Mouse (Mus musculus) midbrain, embryonic 11.5 days (tissue): Measurements from ENCODE around the gene Wwc2. TPM values are rescaled to one million over a fixed set of nuclear protein-coding genes. Genes with fewer than 3 reads are reported as not detected.

Experiments used
- ATAC-seq: fragments of 200-750 bp; cut with Nextera tagmentation; 2 replicates; pipeline ENCODE4 v1.8.0; 2017; ENCODE audit warnings: moderate TSS enrichment, moderate library complexity; ENCODE audit not compliant: low FRiP score
- DNase-seq: peaks from one replicate; pipeline ENCODE4 v3.0.0; 2015; ENCODE audit warnings: low spot score; ENCODE audit errors: missing footprints
- H3K27ac ChIP-seq: fragments of 300-500 bp; sonication (generic); 2 replicates; pipeline ENCODE4 v1.5.1; 2014; ENCODE audit warnings: low read depth, low read length
- H3K27me3 ChIP-seq: fragments of 300-500 bp; sonication (generic); 2 replicates; pipeline ENCODE4 v1.6.1; 2014; ENCODE audit warnings: mild to moderate bottlenecking, low read length, moderate library complexity, mixed read lengths; ENCODE audit not compliant: control insufficient read depth, insufficient read depth
- H3K36me3 ChIP-seq: fragments of 300-500 bp; sonication (generic); 2 replicates; pipeline ENCODE4 v1.6.1; 2014; ENCODE audit warnings: mild to moderate bottlenecking, low read length, moderate library complexity, mixed read lengths; ENCODE audit not compliant: control insufficient read depth, insufficient read depth
- H3K4me1 ChIP-seq: fragments of 300-500 bp; sonication (generic); 2 replicates; pipeline ENCODE4 v1.6.1; 2014; ENCODE audit warnings: low read length; ENCODE audit not compliant: control insufficient read depth, insufficient read depth
- H3K4me2 ChIP-seq: fragments of 300-500 bp; sonication (generic); 2 replicates; pipeline ENCODE4 v1.6.1; 2014; ENCODE audit warnings: mild to moderate bottlenecking, moderate library complexity
- H3K4me3 ChIP-seq: fragments of 300-500 bp; sonication (generic); 2 replicates; pipeline ENCODE4 v1.5.1; 2014; ENCODE audit warnings: low read depth, low read length
- H3K9ac ChIP-seq: fragments of 300-500 bp; sonication (generic); 2 replicates; pipeline ENCODE4 v1.6.1; 2014; ENCODE audit warnings: low read length
- H3K9me3 ChIP-seq: fragments of 300-500 bp; sonication (generic); 2 replicates; pipeline ENCODE4 v1.6.1; 2016; ENCODE audit warnings: low read length; ENCODE audit not compliant: control insufficient read depth
- WGBS: fragments of 180-500 bp; shearing (Covaris S2); extraction: QIAGEN DNeasy Blood & Tissue Kit; methylation state at CpG from one replicate; pipeline ENCODE4 v1.1.7; 2014; 5-methylcytosine and 5-hydroxymethylcytosine counted together
- polyA plus RNA-seq: library from polyadenylated mRNA; unstranded; fragments of >200 nt; fragmentation: Nextera tagmentation; extraction: Ambion mirVana; gene quantifications from 2 replicates; pipeline ENCODE4 v1.2.1, GENCODE M21; 2014

The Wwc2 gene
- polyA plus RNA-seq, 1 experiment from 2014 or later = 6.2 TPM

DNA sequence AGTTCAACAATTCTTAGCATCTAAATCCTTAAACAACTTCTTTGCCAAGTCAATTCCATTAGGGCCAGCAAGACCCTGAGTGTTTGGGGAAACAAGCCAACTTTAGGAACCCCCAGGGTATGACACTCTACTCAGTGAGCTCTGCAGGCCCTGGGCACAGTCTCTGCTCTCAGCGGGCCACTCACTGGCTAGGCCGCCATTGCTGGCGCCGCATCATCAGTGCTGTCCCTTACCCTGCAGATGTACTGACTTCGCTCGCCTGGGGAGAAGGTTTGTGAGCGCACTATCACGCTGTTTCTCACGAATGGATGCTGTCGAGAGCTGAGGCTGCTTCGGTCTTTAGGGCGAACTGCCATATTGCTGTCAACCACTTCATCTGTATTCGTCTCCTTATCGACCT lies 143.6 kb downstream of the Wwc2 start:
- no peaks in the 10 kb centered on the region for H3K9me3 ChIP-seq
- ATAC-seq = no peak
- no peaks in the 10 kb centered on the region for H3K4me1 ChIP-seq
- H3K36me3 ChIP-seq = no peaks in the 10 kb centered on the region; the same call in 1 of the 2 replicates
- H3K9ac ChIP-seq = no peak overlapping the region
- no peak overlapping the region for H3K4me2 ChIP-seq
- peak; percentile 41 for DNase-seq
- WGBS = 94% methylated on average over 14 of the region's 14 CpGs
- H3K4me3 ChIP-seq = no peak overlapping the region
- no peaks in the 10 kb centered on the region for H3K27me3 ChIP-seq
- H3K27ac ChIP-seq = no peak overlapping the region

DNA sequence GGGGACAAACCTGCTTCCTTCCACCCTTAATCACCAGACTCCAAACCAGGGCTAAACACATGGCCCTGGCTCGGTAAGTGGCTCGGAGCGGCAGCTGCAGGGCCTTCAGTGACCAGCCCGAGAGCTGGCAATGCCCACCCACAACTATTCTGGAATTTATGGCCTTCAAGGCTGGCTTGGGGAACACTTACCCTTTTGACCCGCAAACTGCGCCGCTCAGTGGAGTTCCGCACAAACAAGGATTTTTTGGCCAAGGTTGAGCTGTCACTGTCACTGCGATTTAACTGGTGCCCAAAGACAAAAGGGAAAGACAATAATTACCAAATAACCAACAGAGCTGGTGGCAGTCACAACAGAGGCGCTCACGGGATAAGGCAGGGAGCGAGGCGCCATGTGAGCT lies 144.8 kb downstream of the Wwc2 start:
- WGBS = 77% methylated on average over 13 of the region's 13 CpGs
- DNase-seq = no peak
- no peaks in the 10 kb centered on the region; the same call in 1 of the 2 replicates for H3K36me3 ChIP-seq
- H3K27ac ChIP-seq = no peak overlapping the region
- ATAC-seq = no peak
- H3K9ac ChIP-seq = no peak overlapping the region
- no peaks in the 10 kb centered on the region for H3K27me3 ChIP-seq
- no peak overlapping the region for H3K4me3 ChIP-seq
- no peaks in the 10 kb centered on the region for H3K4me1 ChIP-seq
- H3K9me3 ChIP-seq = no peaks in the 10 kb centered on the region
- H3K4me2 ChIP-seq = no peak overlapping the region

DNA sequence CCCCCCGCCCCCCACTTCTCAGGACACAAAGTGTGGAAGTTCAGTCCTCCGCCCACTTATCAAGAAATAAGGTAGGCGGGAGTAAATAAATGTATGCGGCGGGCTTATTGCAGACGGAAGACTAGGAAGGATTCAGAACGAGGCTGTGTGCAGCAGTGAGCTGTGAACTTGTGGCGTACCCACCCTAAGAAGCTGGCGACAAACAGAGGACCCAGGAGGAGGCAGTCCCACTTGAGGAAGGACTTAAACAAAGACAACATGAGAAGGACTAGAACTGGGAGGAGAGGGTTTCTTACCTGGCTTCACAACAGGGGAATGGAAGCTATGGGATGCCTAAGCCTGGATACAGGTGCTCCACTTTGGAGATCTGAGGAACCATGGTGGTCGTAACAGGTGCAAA lies 147.1 kb downstream of the Wwc2 start:
- Histone ChIP-seq H3K36me3 (peaks cover 5% of the 10 kb centered on the region; the same call in 1 of the 2 replicates), H3K4me2 (no peak overlapping the region), H3K9me3 (no peaks in the 10 kb centered on the region), H3K27me3 (no peaks in the 10 kb centered on the region), H3K27ac (no peak overlapping the region), H3K9ac (no peak overlapping the region), H3K4me1 (no peaks in the 10 kb centered on the region), H3K4me3 (no peak overlapping the region)
- WGBS = 94% methylated on average over 10 of the region's 10 CpGs
- DNase-seq (peak; percentile 54), ATAC-seq (no peak)

DNA sequence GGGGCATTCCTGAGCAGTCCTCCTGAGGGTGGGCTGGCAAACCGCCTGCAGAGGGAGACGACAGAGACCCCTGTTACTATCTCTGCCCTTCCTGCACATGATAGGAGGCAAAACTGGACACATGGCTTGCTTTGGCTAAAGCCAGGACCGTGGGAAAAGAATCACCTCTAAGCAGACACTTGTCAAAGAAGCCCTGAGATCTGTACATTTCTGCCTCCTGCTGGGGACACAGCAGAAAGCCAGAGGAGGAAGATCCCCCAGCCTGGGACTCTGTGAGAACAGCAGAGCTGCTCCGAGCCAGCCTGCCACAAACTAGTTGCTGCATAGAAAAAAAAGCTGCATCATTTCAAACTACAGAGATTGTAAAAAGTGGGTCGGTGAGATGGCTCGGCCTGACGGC lies 147.7 kb downstream of the Wwc2 start:
- Histone ChIP-seq H3K9me3 (no peaks in the 10 kb centered on the region), H3K9ac (no peak overlapping the region), H3K27ac (no peak overlapping the region), H3K4me3 (no peak overlapping the region), H3K27me3 (no peaks in the 10 kb centered on the region), H3K36me3 (peaks cover 5% of the 10 kb centered on the region; the same call in 1 of the 2 replicates), H3K4me2 (no peak overlapping the region), H3K4me1 (no peaks in the 10 kb centered on the region)
- WGBS = 87% methylated on average over 7 of the region's 7 CpGs
- 0 out of 2 replicates have a peak, but pooled peaks have one; percentile 22 for ATAC-seq
- peak; percentile 72 for DNase-seq

DNA sequence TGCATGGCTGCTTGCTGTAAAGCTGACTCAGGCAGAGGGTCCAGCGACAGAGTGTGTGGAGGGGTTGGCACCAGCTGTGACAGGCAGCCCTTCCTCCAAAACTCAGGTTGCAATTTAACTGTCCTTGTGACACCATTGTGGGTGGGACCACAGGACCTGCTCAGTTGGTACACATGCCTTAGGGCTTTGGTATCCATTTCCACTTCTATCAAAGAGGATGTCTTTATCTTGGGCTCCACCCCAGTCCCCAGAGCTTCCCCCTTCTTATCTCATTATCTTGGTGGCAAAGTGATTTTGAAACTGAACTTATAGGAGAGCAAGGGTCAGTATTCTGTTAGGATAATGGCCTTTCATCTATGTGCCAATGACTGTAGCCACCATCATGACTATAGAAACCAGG lies 156.8 kb downstream of the Wwc2 start:
- no peak for DNase-seq
- WGBS = 88% methylated on average over 1 of the region's 1 CpGs
- Histone ChIP-seq H3K4me3 (no peak overlapping the region), H3K36me3 (peaks cover 3% of the 10 kb centered on the region; the same call in 1 of the 2 replicates), H3K27me3 (no peaks in the 10 kb centered on the region), H3K9me3 (no peaks in the 10 kb centered on the region), H3K27ac (no peak overlapping the region), H3K9ac (no peak overlapping the region), H3K4me1 (no peaks in the 10 kb centered on the region), H3K4me2 (no peak overlapping the region)
- no peak for ATAC-seq

DNA sequence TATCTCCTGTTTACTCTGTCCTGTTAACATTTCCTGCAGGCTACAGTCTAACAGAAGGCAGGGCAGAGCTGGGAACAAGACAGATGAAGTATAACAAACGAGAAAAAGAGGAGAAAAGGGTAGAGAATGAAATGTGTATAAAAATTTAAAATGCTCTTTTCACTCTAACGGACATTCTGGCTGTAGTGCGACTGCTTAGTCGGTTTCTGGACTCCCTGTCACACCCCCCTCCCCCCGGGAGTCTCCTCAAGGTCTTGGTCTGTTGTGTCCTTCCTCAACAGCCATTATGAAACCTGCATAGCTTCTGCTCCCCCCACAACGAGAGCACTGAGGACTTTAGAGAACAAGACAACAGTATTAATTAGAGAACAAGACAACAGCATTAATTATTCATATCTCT lies 158.1 kb downstream of the Wwc2 start:
- no peak for DNase-seq
- WGBS = 87% methylated on average over 6 of the region's 6 CpGs

DNA sequence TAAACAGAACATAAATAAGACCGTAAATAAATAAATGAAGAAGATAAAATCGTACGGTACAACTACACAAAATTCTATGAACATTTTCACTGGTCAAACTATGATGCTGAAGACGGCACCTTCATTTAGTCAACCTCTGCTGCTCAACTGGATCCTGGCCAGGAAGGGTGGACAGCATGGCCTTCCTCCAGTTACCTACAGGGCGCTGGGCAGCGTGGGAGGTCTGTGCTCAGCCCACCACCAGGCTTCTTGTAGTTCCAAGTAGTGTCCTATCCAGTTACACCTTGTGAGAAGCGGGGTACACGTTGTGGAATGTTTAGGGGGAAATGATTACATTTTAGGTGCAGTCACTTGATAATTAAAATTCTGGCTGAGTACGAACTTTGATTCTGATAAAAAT lies 163.8 kb downstream of the Wwc2 start:
- WGBS = 91% methylated on average over 9 of the region's 9 CpGs
- H3K4me3 ChIP-seq = no peak overlapping the region
- H3K4me1 ChIP-seq = peaks cover 3% of the 10 kb centered on the region; the same call in 1 of the 2 replicates
- H3K9ac ChIP-seq = no peak overlapping the region
- DNase-seq = no peak
- H3K27ac ChIP-seq = no peak overlapping the region
- no peak overlapping the region for H3K4me2 ChIP-seq
- ATAC-seq = no peak
- no peaks in the 10 kb centered on the region for H3K9me3 ChIP-seq
- H3K27me3 ChIP-seq = no peaks in the 10 kb centered on the region
- peaks cover 3% of the 10 kb centered on the region; the same call in 1 of the 2 replicates for H3K36me3 ChIP-seq

More for the DNA sequence above, 158.1 kb downstream of the Wwc2 start:
- H3K27me3 ChIP-seq = no peaks in the 10 kb centered on the region
- no peak for ATAC-seq
- H3K27ac ChIP-seq = no peak overlapping the region
- H3K4me2 ChIP-seq = no peak overlapping the region
- no peak overlapping the region for H3K9ac ChIP-seq
- H3K9me3 ChIP-seq = no peaks in the 10 kb centered on the region
- peaks cover 3% of the 10 kb centered on the region; the same call in 1 of the 2 replicates for H3K36me3 ChIP-seq
- no peak overlapping the region for H3K4me3 ChIP-seq
- H3K4me1 ChIP-seq = no peaks in the 10 kb centered on the region

DNA sequence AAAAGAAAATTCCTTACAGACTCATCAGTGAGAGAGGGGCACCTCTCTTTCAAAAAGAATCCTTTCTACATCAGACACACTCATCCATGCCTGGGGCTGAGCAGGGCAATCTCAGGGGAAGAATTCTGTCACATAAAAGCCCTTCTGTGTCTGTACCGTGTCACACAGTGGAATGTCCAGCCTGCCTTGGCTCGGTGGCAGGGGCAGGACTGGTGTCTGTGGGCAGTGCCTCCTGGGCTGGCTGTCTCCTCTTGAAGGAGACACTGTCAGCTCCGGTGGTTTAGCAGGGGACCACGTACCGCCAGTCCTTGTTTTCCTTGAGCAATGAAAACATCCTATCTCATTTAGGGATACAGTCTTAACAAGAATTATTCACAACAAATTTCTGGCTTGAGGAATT lies 165.1 kb downstream of the Wwc2 start:
- Histone ChIP-seq H3K4me2 (no peak overlapping the region), H3K9ac (no peak overlapping the region), H3K4me1 (peaks cover 3% of the 10 kb centered on the region; the same call in 1 of the 2 replicates), H3K36me3 (no peaks in the 10 kb centered on the region), H3K9me3 (no peaks in the 10 kb centered on the region), H3K27me3 (no peaks in the 10 kb centered on the region), H3K27ac (no peak overlapping the region), H3K4me3 (no peak overlapping the region)
- 62% methylated on average over 5 of the region's 5 CpGs for whole genome bisulfite sequencing
- DNase-seq = no peak
- no peak for ATAC-seq

DNA sequence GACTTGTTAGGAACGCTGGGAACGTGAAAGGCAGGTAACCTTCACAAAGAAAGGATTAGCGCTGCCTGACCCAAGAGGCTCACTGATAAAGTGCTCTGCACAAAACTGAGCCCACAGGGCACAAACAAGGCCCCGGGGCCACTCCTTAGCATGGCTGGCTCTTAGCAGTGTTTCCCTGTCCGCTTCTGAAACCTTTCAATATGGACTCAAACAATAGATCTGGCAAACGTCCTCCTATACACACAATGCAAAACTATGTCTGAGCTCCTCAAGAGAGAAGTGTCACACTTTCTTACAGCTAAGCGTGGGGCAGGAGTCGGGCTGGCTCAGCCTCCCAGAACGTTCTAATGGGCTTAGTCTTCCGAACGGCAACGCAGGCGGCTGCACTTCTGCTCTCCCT lies 166.5 kb downstream of the Wwc2 start, which contains the start of gene Cldn22:
TSS of gene Cldn22 (plus strand) at position 301 of the 400 bp plus-strand sequence.
- Histone ChIP-seq H3K27ac (no peak within 1 kb of the TSS), H3K4me2 (no peak within 1 kb of the TSS)
- WGBS = 44% methylated on average over 13 of the region's 13 CpGs

More for the DNA sequence above, 166.5 kb downstream of the Wwc2 start, which contains the start of gene Cldn22:
- Histone ChIP-seq H3K9ac (no peak within 1 kb of the TSS), H3K4me3 (no peak within 1 kb of the TSS), H3K9me3 (no peaks in the 10 kb centered on the region), H3K4me1 (peaks cover 3% of the 10 kb centered on the region; the same call in 1 of the 2 replicates), H3K27me3 (no peaks in the 10 kb centered on the region), H3K36me3 (no peaks in the 10 kb centered on the region)
- DNase-seq (peak; percentile 86), ATAC-seq (no peak)
